12 mouse cellular contexts compared by ENCODE assay signal in the genomic region with DNA sequence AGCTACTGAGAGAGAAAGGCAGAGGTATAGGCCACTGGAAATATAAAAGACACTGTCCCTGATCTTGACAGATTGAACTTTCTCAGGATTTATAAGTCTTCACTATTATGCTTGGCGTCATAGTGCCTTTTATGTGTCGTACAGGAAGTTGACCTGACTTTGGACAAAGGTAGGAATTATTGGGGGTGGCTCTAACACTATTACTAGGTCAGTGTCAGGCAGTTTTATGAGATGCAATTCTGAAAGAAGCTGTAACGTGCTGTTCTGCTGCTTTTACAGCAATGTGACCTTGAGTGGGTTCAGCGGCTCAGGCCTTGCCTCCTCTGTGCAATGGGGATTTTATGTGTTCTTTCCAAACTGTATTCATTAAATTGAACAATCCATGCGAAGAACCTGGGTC.
"Had no signal": no experiment of that assay in that cellular context is flagged by ENCODE, and none has a peak within 500 bp of the region (broad histone marks: within the 10 kb centered on the region; RNA-seq: fewer than 3 reads in every experiment).

No protein-coding gene starts in this region.

- H3K4me3 ChIP-seq: left cerebral cortex, adult 2 months; liver, embryonic 13.5 days had no signal

- H3K9ac ChIP-seq: liver, embryonic 13.5 days had no signal

- H3K36me3 ChIP-seq: liver, embryonic 13.5 days had no signal

- H3K4me2 ChIP-seq: liver, embryonic 13.5 days; midbrain, embryonic 11.5 days had no signal

- H3K27me3 ChIP-seq: liver, embryonic 13.5 days had no signal

- DNase-seq: kidney, adult 8-10 months; kidney, postnatal 36 days; layer of hippocampus, postnatal 36 days; liver, embryonic 13.5 days; lung, adult 2 months; lung, postnatal 14 days; lung, postnatal 4 days; midbrain, embryonic 14.5 days; thymus, adult 18-20 months; thymus, postnatal 4 days had no signal

- H3K27ac ChIP-seq: left cerebral cortex, adult 2 months; liver, embryonic 13.5 days had no signal

- H3K4me1 ChIP-seq: liver, embryonic 13.5 days had no signal
